In the genomic region with DNA sequence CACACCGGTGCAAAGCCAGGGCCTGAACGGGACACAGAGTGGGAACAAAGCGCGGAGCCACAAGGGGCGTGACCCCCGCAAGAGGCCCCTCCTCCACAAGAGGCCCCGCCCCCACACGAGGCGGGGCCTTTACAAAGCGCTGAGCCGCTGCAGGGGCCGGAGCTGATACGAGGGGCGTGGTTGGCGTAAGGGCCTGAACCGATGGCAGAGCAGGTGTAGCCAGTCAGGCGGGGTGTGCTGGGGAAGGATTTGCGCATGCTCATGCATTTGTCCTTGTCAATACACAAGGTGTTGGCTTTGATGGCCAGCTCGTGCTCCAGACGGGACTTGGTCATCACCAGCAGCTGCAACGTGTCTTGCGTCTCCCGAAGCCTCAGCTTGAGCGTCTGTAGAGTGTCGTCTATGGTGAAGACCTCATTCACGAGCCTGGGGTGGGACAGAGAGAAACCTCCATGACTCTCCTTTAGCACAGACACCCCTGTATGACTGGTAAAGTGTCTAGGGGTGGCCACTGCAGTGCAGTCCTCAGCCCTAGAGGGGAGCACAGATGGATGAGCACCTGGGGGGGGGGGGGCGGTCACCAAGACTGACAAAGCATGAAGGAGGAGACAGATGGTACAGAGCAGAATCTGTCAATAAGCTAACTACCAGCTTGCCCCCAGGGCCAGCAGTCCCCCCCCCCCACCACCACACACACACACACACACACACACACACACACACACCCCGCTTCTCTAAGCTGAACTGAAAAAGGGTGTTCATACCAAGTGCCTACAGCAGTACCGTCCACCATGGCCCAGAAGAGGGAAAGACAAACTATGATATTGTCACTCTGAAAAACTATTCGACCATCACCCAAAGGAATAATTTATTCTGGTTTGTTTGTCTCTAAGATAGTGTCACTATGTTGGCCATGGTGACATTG, we compare ENCODE assay signal across 7 mouse cellular contexts. TPM values are rescaled to one million over a fixed set of nuclear protein-coding genes. Genes with fewer than 3 reads are reported as not detected.
DNase-seq lines count a peak whose midpoint lies in the region; ATAC-seq lines count a peak whose summit lies in the region.

No protein-coding gene starts in this region.

- peak overlapping the region; percentile 50 for H3K4me2 ChIP-seq in hindbrain, embryonic 12.5 days (replicated peaks)
- H3K4me2 ChIP-seq in limb, embryonic 15.5 days, result peak overlapping the region; percentile 33
- peak overlapping the region; percentile 50 for H3K4me2 ChIP-seq in midbrain, embryonic 14.5 days (ENCODE audit: low read length)

- peak; percentile 93 for DNase-seq in R1 (ENCODE audit: low read depth, low spot score)
- peak; percentile 79 for DNase-seq in c-Kit-positive CD71-positive TER-119-positive erythroid progenitor cells, embryonic 14.5 days (ENCODE audit: low spot score)
- DNase-seq in midbrain, embryonic 14.5 days, result peak; percentile 85
- DNase-seq in testis, postnatal 10 days (ENCODE audit: low spot score), result peak; percentile 72
- DNase-seq in right cerebral cortex, adult 2 months (ENCODE audit: low spot score in 2 of 2), result no peak

- no peak overlapping the region for H3K9ac ChIP-seq in hindbrain, embryonic 12.5 days
- no peak overlapping the region for H3K9ac ChIP-seq in limb, embryonic 15.5 days
- H3K9ac ChIP-seq in midbrain, embryonic 14.5 days (replicated peaks; ENCODE audit: low read length), result peak overlapping the region; percentile 37; the same call in 1 of the 2 replicates

- H3K27me3 ChIP-seq in hindbrain, embryonic 12.5 days, result 0 out of 2 replicates have a peak, but pooled peaks cover 4% of the 10 kb centered on the region
- H3K27me3 ChIP-seq in limb, embryonic 15.5 days, result no peaks in the 10 kb centered on the region
- no peaks in the 10 kb centered on the region for H3K27me3 ChIP-seq in midbrain, embryonic 14.5 days (ENCODE audit: control insufficient read depth, insufficient read depth, low read length)

- WGBS in hindbrain, embryonic 12.5 days, result 17% methylated on average over 30 of the region's 30 CpGs
- 14% methylated on average over 29 of the region's 30 CpGs for WGBS in limb, embryonic 15.5 days
- 16% methylated on average over 30 of the region's 30 CpGs for WGBS in midbrain, embryonic 14.5 days

- H3K27ac ChIP-seq in hindbrain, embryonic 12.5 days, result no peak overlapping the region
- H3K27ac ChIP-seq in limb, embryonic 15.5 days, result no peak overlapping the region
- peak overlapping the region; percentile 32; the same call in 1 of the 2 replicates for H3K27ac ChIP-seq in midbrain, embryonic 14.5 days (replicated peaks; ENCODE audit: low read depth, low read length)

- no peaks in the 10 kb centered on the region for H3K36me3 ChIP-seq in hindbrain, embryonic 12.5 days
- no peaks in the 10 kb centered on the region for H3K36me3 ChIP-seq in limb, embryonic 15.5 days
- H3K36me3 ChIP-seq in midbrain, embryonic 14.5 days (ENCODE audit: control insufficient read depth, insufficient read depth, low read length), result no peaks in the 10 kb centered on the region

- H3K9me3 ChIP-seq in hindbrain, embryonic 12.5 days (replicated peaks), result no peaks in the 10 kb centered on the region
- no peaks in the 10 kb centered on the region for H3K9me3 ChIP-seq in limb, embryonic 15.5 days
- H3K9me3 ChIP-seq in midbrain, embryonic 14.5 days (ENCODE audit: control insufficient read depth, low read length), result no peaks in the 10 kb centered on the region

- 0 out of 2 replicates have a peak, but pooled peaks cover 5% of the 10 kb centered on the region for H3K4me1 ChIP-seq in hindbrain, embryonic 12.5 days
- peaks cover 14% of the 10 kb centered on the region; the same call in 1 of the 2 replicates for H3K4me1 ChIP-seq in limb, embryonic 15.5 days
- peaks cover 5% of the 10 kb centered on the region; the same call in 1 of the 2 replicates for H3K4me1 ChIP-seq in midbrain, embryonic 14.5 days (ENCODE audit: control insufficient read depth, insufficient read depth, low read length)

- peak; percentile 93 for ATAC-seq in hindbrain, embryonic 12.5 days (ENCODE audit: low FRiP score)
- peak; percentile 42 for ATAC-seq in limb, embryonic 15.5 days (ENCODE audit: insufficient number of reproducible peaks, low FRiP score, low TSS enrichment, low read depth)
- ATAC-seq in midbrain, embryonic 14.5 days (ENCODE audit: low FRiP score, low TSS enrichment), result peak; percentile 83

- H3K4me3 ChIP-seq in hindbrain, embryonic 12.5 days, result peak overlapping the region; percentile 4
- 0 out of 2 replicates have a peak overlapping the region, but pooled peaks have one; percentile 10 for H3K4me3 ChIP-seq in limb, embryonic 15.5 days
- H3K4me3 ChIP-seq in midbrain, embryonic 14.5 days (replicated peaks; ENCODE audit: low read depth, low read length), result peak overlapping the region; percentile 23

RNA-seq across cellular contexts. Expression of a gene that starts 37.0 kb away (rescaled TPM):
- 0.75 and 0.91 TPM in 2 replicates for polyA plus RNA-seq in hindbrain, embryonic 12.5 days (2016; fragmentation: Nextera tagmentation; extraction: Ambion mirVana)
- polyA plus RNA-seq in limb, embryonic 15.5 days (2015; fragmentation: Nextera tagmentation; extraction: Ambion mirVana), result 1.6 and 2.7 TPM in 2 replicates
- polyA plus RNA-seq in midbrain, embryonic 14.5 days (2014; fragmentation: Nextera tagmentation; extraction: Ambion mirVana), result 7.2 and 11.4 TPM in 2 replicates

RNA-seq across cellular contexts. Expression of a gene that starts 44.5 kb away (rescaled TPM):
- polyA plus RNA-seq in hindbrain, embryonic 12.5 days (2016; fragmentation: Nextera tagmentation; extraction: Ambion mirVana), result 5.2 and 5.6 TPM in 2 replicates
- 85.2 and 88.8 TPM in 2 replicates for polyA plus RNA-seq in limb, embryonic 15.5 days (2015; fragmentation: Nextera tagmentation; extraction: Ambion mirVana)
- 7.1 and 7.4 TPM in 2 replicates for polyA plus RNA-seq in midbrain, embryonic 14.5 days (2014; fragmentation: Nextera tagmentation; extraction: Ambion mirVana)

RNA-seq across cellular contexts. Expression of a gene that starts 53.5 kb away (rescaled TPM):
- 50.7 and 57.6 TPM in 2 replicates for polyA plus RNA-seq in hindbrain, embryonic 12.5 days (2016; fragmentation: Nextera tagmentation; extraction: Ambion mirVana)
- 44.1 and 46.1 TPM in 2 replicates for polyA plus RNA-seq in limb, embryonic 15.5 days (2015; fragmentation: Nextera tagmentation; extraction: Ambion mirVana)
- 47.3 and 49.0 TPM in 2 replicates for polyA plus RNA-seq in midbrain, embryonic 14.5 days (2014; fragmentation: Nextera tagmentation; extraction: Ambion mirVana)

Comparison
In these comparisons a context has a peak if more than half of its experiments do, and no peak if none do; other contexts are left out.
1. DNase-seq: peak in R1 (single experiment), c-Kit-positive CD71-positive TER-119-positive erythroid progenitor cells, embryonic 14.5 days (single experiment), midbrain, embryonic 14.5 days (single experiment) and testis, postnatal 10 days (single experiment); none in right cerebral cortex, adult 2 months (0 of 2).
2. ATAC-seq: peak in every context shown above with its lines; median percentile 93 in hindbrain, embryonic 12.5 days; 83 in midbrain, embryonic 14.5 days; 42 in limb, embryonic 15.5 days.
3. RNA of a gene that starts 44.5 kb away (polyA plus RNA-seq): 85.2 to 88.8 TPM in limb, embryonic 15.5 days; 7.1 to 7.4 TPM in midbrain, embryonic 14.5 days and 5.2 to 5.6 TPM in hindbrain, embryonic 12.5 days; every median in the first group is over 10 times any median in the second.
4. Peak in every context shown above with its lines, with median percentiles within 50 percentile points of each other: H3K4me2 ChIP-seq and H3K4me3 ChIP-seq.